Mouse (Mus musculus) olfactory bulb, adult 2 months (tissue): ENCODE measurements around the gene Gm10197.

Source experiments
- CTCF ChIP-seq: fragments of 200-500 bp; IDR thresholded peaks from 2 replicates; pipeline ENCODE4 v1.5.1; 2012; ENCODE audit warnings: low read depth, mild to moderate bottlenecking, low read length, moderate library complexity; ENCODE audit not compliant: insufficient read depth
- POLR2A ChIP-seq: fragments of 200-500 bp; IDR thresholded peaks from 2 replicates; pipeline ENCODE4 v1.6.1; 2012; ENCODE audit warnings: mild to moderate bottlenecking, low read depth, low read length, moderate library complexity; ENCODE audit not compliant: insufficient read depth

DNA sequence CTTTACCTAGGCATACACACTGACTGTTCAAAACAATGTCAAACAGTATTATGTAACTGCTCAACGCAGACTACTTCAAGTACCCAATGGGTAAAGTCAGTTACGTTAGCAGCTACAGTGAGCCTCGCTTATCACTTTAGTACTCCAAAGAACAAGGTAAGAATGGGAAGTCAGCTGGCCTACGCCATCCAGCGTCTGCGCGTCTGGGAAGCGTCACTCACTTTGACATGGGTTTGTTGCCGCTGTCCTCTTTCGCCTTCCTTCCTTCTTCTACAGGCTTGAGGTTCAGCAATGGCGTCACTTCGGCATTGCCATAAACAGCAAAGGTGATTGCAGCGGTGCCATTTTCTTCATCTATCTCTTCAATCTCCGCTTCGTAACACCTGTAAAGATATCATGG is 11.8 kb upstream of the Gm10197 start:
- TF ChIP-seq CTCF, result no peak
- TF ChIP-seq POLR2A, result no peak
